Mouse (Mus musculus): ENCODE measurements at regions not wholly inside any gene's neighbourhood (a gene's known extent, or its start where the extent isn't known, plus 50 kb on each side); places are given as distances from the start of the nearest gene placed in this dataset.

GRCm38 (mm10) chr2:128378456-128378855, 212.6 kb upstream of the Spdye4c start:
- Histone ChIP-seq H3K4me1 (no peaks in the 10 kb centered on the region), H3K4me3 (no peak overlapping the region), H3K27me3 (replicated peaks) (no peaks in the 10 kb centered on the region), H3K36me3 (no peaks in the 10 kb centered on the region), H3K9me3 (replicated peaks) (no peaks in the 10 kb centered on the region), H3K27ac (no peak overlapping the region), H3K9ac (no peak overlapping the region), H3K4me2 (no peak overlapping the region)
- no peak for ATAC-seq
- WGBS (ENCODE audit: insufficient replicate concordance) = 74% methylated on average over 7 of the region's 7 CpGs

- Histone ChIP-seq H3K4me2 (no peak overlapping the region), H3K27ac (no peak overlapping the region), H3K4me1 (no peaks in the 10 kb centered on the region), H3K36me3 (no peaks in the 10 kb centered on the region), H3K9me3 (replicated peaks) (no peaks in the 10 kb centered on the region), H3K27me3 (replicated peaks) (no peaks in the 10 kb centered on the region), H3K4me3 (no peak overlapping the region), H3K9ac (no peak overlapping the region)
- WGBS (ENCODE audit: insufficient replicate concordance) = 69% methylated on average over 8 of the region's 8 CpGs
- ATAC-seq = no peak
Observed at GRCm38 (mm10) chr2:128379151-128379550, 211.9 kb upstream of the Spdye4c start.

GRCm38 (mm10) chr2:128379554-128379953, 211.5 kb upstream of the Spdye4c start:
- WGBS (ENCODE audit: insufficient replicate concordance) = 55% methylated on average over 8 of the region's 8 CpGs
- no peaks in the 10 kb centered on the region for H3K36me3 ChIP-seq
- H3K9me3 ChIP-seq (replicated peaks) = no peaks in the 10 kb centered on the region
- ATAC-seq = no peak
- no peak overlapping the region for H3K27ac ChIP-seq
- H3K9ac ChIP-seq = no peak overlapping the region
- H3K27me3 ChIP-seq (replicated peaks) = no peaks in the 10 kb centered on the region
- no peak overlapping the region for H3K4me2 ChIP-seq
- H3K4me3 ChIP-seq = no peak overlapping the region
- H3K4me1 ChIP-seq = no peaks in the 10 kb centered on the region

- H3K36me3 ChIP-seq = no peaks in the 10 kb centered on the region
- 43% methylated on average over 7 of the region's 7 CpGs for WGBS (ENCODE audit: insufficient replicate concordance)
- no peaks in the 10 kb centered on the region for H3K9me3 ChIP-seq (replicated peaks)
- ATAC-seq = no peak
- H3K27me3 ChIP-seq (replicated peaks) = no peaks in the 10 kb centered on the region
- H3K9ac ChIP-seq = no peak overlapping the region
- no peak overlapping the region for H3K27ac ChIP-seq
- H3K4me2 ChIP-seq = no peak overlapping the region
- no peak overlapping the region for H3K4me3 ChIP-seq
- H3K4me1 ChIP-seq = no peaks in the 10 kb centered on the region
Observed at GRCm38 (mm10) chr2:128380581-128380980, 210.4 kb upstream of the Spdye4c start.

GRCm38 (mm10) chr2:128381684-128382205, 209.3 kb upstream of the Spdye4c start:
- Histone ChIP-seq H3K4me3 (no peak overlapping the region), H3K4me2 (no peak overlapping the region), H3K27me3 (replicated peaks) (no peaks in the 10 kb centered on the region), H3K36me3 (no peaks in the 10 kb centered on the region), H3K9me3 (replicated peaks) (no peaks in the 10 kb centered on the region), H3K9ac (no peak overlapping the region), H3K27ac (no peak overlapping the region), H3K4me1 (no peaks in the 10 kb centered on the region)
- WGBS (ENCODE audit: insufficient replicate concordance) = 67% methylated on average over 5 of the region's 5 CpGs
- ATAC-seq = no peak

- WGBS (ENCODE audit: insufficient replicate concordance) = 47% methylated on average over 4 of the region's 4 CpGs
- Histone ChIP-seq H3K9ac (no peak overlapping the region), H3K4me3 (no peak overlapping the region), H3K4me1 (no peaks in the 10 kb centered on the region), H3K9me3 (replicated peaks) (no peaks in the 10 kb centered on the region), H3K27ac (no peak overlapping the region), H3K36me3 (no peaks in the 10 kb centered on the region), H3K27me3 (replicated peaks) (no peaks in the 10 kb centered on the region), H3K4me2 (no peak overlapping the region)
- ATAC-seq = no peak
Observed at GRCm38 (mm10) chr2:128382473-128382872, 208.5 kb upstream of the Spdye4c start.

- ATAC-seq = no peak
- 72% methylated on average over 10 of the region's 10 CpGs for WGBS (ENCODE audit: insufficient replicate concordance)
- no peaks in the 10 kb centered on the region for H3K9me3 ChIP-seq (replicated peaks)
- no peak overlapping the region for H3K9ac ChIP-seq
- no peak overlapping the region for H3K4me3 ChIP-seq
- no peak overlapping the region for H3K27ac ChIP-seq
- H3K27me3 ChIP-seq (replicated peaks) = no peaks in the 10 kb centered on the region
- H3K4me1 ChIP-seq = no peaks in the 10 kb centered on the region
- no peaks in the 10 kb centered on the region for H3K36me3 ChIP-seq
- H3K4me2 ChIP-seq = no peak overlapping the region
Observed at GRCm38 (mm10) chr2:128384612-128385011, 206.4 kb upstream of the Spdye4c start.

GRCm38 (mm10) chr2:128386846-128387621, 204.0 kb upstream of the Spdye4c start:
- Histone ChIP-seq H3K27me3 (replicated peaks) (peaks cover 12% of the 10 kb centered on the region), H3K9me3 (replicated peaks) (no peaks in the 10 kb centered on the region), H3K4me2 (no peak overlapping the region), H3K27ac (no peak overlapping the region), H3K4me3 (no peak overlapping the region), H3K4me1 (no peaks in the 10 kb centered on the region; the same call in 1 of the 2 replicates), H3K9ac (no peak overlapping the region), H3K36me3 (no peaks in the 10 kb centered on the region)
- ATAC-seq = no peak
- 62% methylated on average over 4 of the region's 4 CpGs for WGBS (ENCODE audit: insufficient replicate concordance)

- Histone ChIP-seq H3K9ac (no peak overlapping the region), H3K4me2 (no peak overlapping the region), H3K4me1 (no peaks in the 10 kb centered on the region; the same call in 1 of the 2 replicates), H3K27me3 (replicated peaks) (peaks cover 19% of the 10 kb centered on the region), H3K9me3 (replicated peaks) (no peaks in the 10 kb centered on the region), H3K36me3 (no peaks in the 10 kb centered on the region), H3K4me3 (no peak overlapping the region), H3K27ac (no peak overlapping the region)
- no peak for ATAC-seq
- WGBS (ENCODE audit: insufficient replicate concordance) = 52% methylated on average over 8 of the region's 8 CpGs
Observed at GRCm38 (mm10) chr2:128387851-128388471, 203.0 kb upstream of the Spdye4c start.

- Histone ChIP-seq H3K27ac (no peak overlapping the region), H3K36me3 (no peaks in the 10 kb centered on the region), H3K9ac (no peak overlapping the region), H3K4me2 (no peak overlapping the region), H3K9me3 (replicated peaks) (no peaks in the 10 kb centered on the region), H3K27me3 (replicated peaks) (peaks cover 29% of the 10 kb centered on the region), H3K4me1 (no peaks in the 10 kb centered on the region; the same call in 1 of the 2 replicates), H3K4me3 (no peak overlapping the region)
- ATAC-seq = no peak
- WGBS (ENCODE audit: insufficient replicate concordance) = 43% methylated on average over 7 of the region's 7 CpGs
Observed at GRCm38 (mm10) chr2:128388883-128389470, 202.0 kb upstream of the Spdye4c start.

GRCm38 (mm10) chr2:128392344-128392743, 198.7 kb upstream of the Spdye4c start:
- Histone ChIP-seq H3K4me3 (no peak overlapping the region), H3K36me3 (no peaks in the 10 kb centered on the region), H3K27me3 (replicated peaks) (peaks cover 40% of the 10 kb centered on the region), H3K4me1 (peaks cover 4% of the 10 kb centered on the region; the same call in 1 of the 2 replicates), H3K9me3 (replicated peaks) (no peaks in the 10 kb centered on the region), H3K9ac (no peak overlapping the region), H3K27ac (no peak overlapping the region), H3K4me2 (peak overlapping the region; percentile 1; the same call in 1 of the 2 replicates)
- no peak for ATAC-seq
- WGBS (ENCODE audit: insufficient replicate concordance) = 3% methylated on average over 9 of the region's 9 CpGs

- Histone ChIP-seq H3K9ac (no peak overlapping the region), H3K27me3 (replicated peaks) (peaks cover 40% of the 10 kb centered on the region), H3K4me2 (0 out of 2 replicates have a peak overlapping the region, but pooled peaks have one; percentile 3), H3K4me1 (peaks cover 4% of the 10 kb centered on the region; the same call in 1 of the 2 replicates), H3K9me3 (replicated peaks) (no peaks in the 10 kb centered on the region), H3K4me3 (no peak overlapping the region), H3K36me3 (no peaks in the 10 kb centered on the region), H3K27ac (no peak overlapping the region)
- WGBS (ENCODE audit: insufficient replicate concordance) = 39% methylated on average over 8 of the region's 8 CpGs
- no peak for ATAC-seq
Observed at GRCm38 (mm10) chr2:128393401-128393800, 197.6 kb upstream of the Spdye4c start.
